Mouse (Mus musculus): ENCODE data around the gene Olfr1191-ps1.
"Not testable (repeated sequence)": the region's sequence is repeated elsewhere in the genome, so short reads cannot be mapped to it uniquely, and the experiment has no call there.

The Olfr1191-ps1 gene

GRCm38 (mm10) chr2:88640242-88640641, at the start of gene Olfr1191-ps1:
Gene Olfr1191-ps1, plus strand, starts transcription at chr2:88640542.
- not testable (repeated sequence) for DNase-seq (ENCODE audit: low read depth, low spot score)

- DNase-seq (ENCODE audit: low read depth, low spot score), result no peak
These were observed 7.9 kb downstream of the Olfr1191-ps1 start, which contains the start of gene Olfr1192-ps1 for GRCm38 (mm10) chr2:88648209-88648608. Gene Olfr1192-ps1, plus strand, starts transcription at chr2:88648509.

- DNase-seq (ENCODE audit: low read depth, low spot score), result not testable (repeated sequence)
These were observed 35.0 kb downstream of the Olfr1191-ps1 start, which contains the start of gene Olfr1193 for GRCm38 (mm10) chr2:88675328-88675727. Gene Olfr1193, plus strand, starts transcription at chr2:88675628.

GRCm38 (mm10) chr2:88689087-88689486, 48.7 kb downstream of the Olfr1191-ps1 start, which contains the start of gene Olfr1195:
Gene Olfr1195, minus strand, starts transcription at chr2:88689187.
- no peak for DNase-seq (ENCODE audit: low read depth, low spot score)
